Mouse (Mus musculus) heart, embryonic 13.5 days (tissue): ENCODE data around the gene Pdk4. TPM values are rescaled to one million over a fixed set of nuclear protein-coding genes. Genes with fewer than 3 reads are reported as not detected.
A peak's percentile ranks its signal among the peaks of the same experiment; 100 is the strongest.

Experiments used
- ATAC-seq: fragments of 200-750 bp; cut with Nextera tagmentation; 2 replicates; pipeline ENCODE4 v1.8.0; 2017; ENCODE audit warnings: moderate TSS enrichment; ENCODE audit not compliant: insufficient number of reproducible peaks, low FRiP score, low TSS enrichment; ENCODE audit errors: extremely low read depth
- H3K27ac ChIP-seq: fragments of 300-500 bp; sonication (generic); replicated peaks from 2 replicates; pipeline ENCODE4 v1.5.1; 2015; ENCODE audit warnings: moderate library complexity, mild to moderate bottlenecking, inconsistent platforms
- H3K27me3 ChIP-seq: fragments of 300-500 bp; sonication (generic); replicated peaks from 2 replicates; pipeline ENCODE4 v1.6.1; 2015; ENCODE audit warnings: mild to moderate bottlenecking, inconsistent platforms
- H3K36me3 ChIP-seq: fragments of 300-500 bp; sonication (generic); 2 replicates; pipeline ENCODE4 v1.6.1; 2015; ENCODE audit warnings: mild to moderate bottlenecking, inconsistent platforms
- H3K4me1 ChIP-seq: fragments of 300-500 bp; sonication (generic); 2 replicates; pipeline ENCODE4 v1.6.1; 2015; ENCODE audit warnings: inconsistent platforms
- H3K4me2 ChIP-seq: fragments of 300-500 bp; sonication (generic); 2 replicates; pipeline ENCODE4 v1.6.1; 2015; ENCODE audit warnings: inconsistent platforms, mild to moderate bottlenecking, moderate library complexity
- H3K4me3 ChIP-seq: fragments of 300-500 bp; sonication (generic); 2 replicates; pipeline ENCODE4 v1.5.1; 2015; ENCODE audit warnings: moderate library complexity, mild to moderate bottlenecking, inconsistent platforms
- H3K9ac ChIP-seq: fragments of 300-500 bp; sonication (generic); 2 replicates; pipeline ENCODE4 v1.6.1; 2015; ENCODE audit warnings: inconsistent platforms, mild to moderate bottlenecking, moderate library complexity
- H3K9me3 ChIP-seq: fragments of 300-500 bp; sonication (generic); 2 replicates; pipeline ENCODE4 v1.6.1; 2016; ENCODE audit warnings: inconsistent platforms
- WGBS: fragments of 180-500 bp; shearing (Covaris S2); methylation state at CpG from one replicate; pipeline ENCODE4 v1.1.7; 2015; ENCODE audit warnings: mixed read lengths; 5-methylcytosine and 5-hydroxymethylcytosine counted together
- polyA plus RNA-seq: library from polyadenylated mRNA; unstranded; fragments of >200 nt; fragmentation: Nextera tagmentation; extraction: Ambion mirVana; gene quantifications from 2 replicates; pipeline ENCODE4 v1.2.1, GENCODE M21; 2015

The Pdk4 gene
- polyA plus RNA-seq, 1 experiment from 2014 or later: 22.4 TPM

DNA sequence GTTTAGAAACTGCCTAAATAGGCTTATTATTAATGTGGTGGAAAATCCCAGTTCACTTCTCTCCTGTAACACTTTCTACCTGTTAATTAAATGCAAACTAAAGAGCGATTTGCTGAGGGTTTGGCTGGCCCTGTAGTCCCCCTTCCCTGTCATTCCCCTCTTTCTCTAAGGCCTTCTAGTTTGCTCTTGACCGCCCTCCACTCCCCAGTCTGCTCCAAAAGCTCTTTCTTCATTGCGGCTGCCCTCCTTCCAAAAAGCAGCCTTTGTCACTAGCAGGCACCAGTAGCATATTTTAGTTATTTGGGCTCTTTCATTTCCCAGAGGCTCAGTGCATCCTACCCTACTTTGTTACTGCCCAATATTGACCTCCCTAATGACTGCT lies 736 bp upstream of the Pdk4 start:
- Histone ChIP-seq H3K4me1 (peaks cover 15% of the 10 kb centered on the region; the same call in 1 of the 2 replicates), H3K27me3 (no peaks in the 10 kb centered on the region), H3K9me3 (no peaks in the 10 kb centered on the region), H3K4me2 (peak overlapping the region; percentile 82), H3K27ac (peak overlapping the region; percentile 93), H3K4me3 (peak overlapping the region; percentile 64), H3K36me3 (peaks cover 14% of the 10 kb centered on the region), H3K9ac (0 out of 2 replicates have a peak overlapping the region, but pooled peaks have one; percentile 33)
- no peak for ATAC-seq
- WGBS: 20% methylated on average over 3 of the region's 3 CpGs

DNA sequence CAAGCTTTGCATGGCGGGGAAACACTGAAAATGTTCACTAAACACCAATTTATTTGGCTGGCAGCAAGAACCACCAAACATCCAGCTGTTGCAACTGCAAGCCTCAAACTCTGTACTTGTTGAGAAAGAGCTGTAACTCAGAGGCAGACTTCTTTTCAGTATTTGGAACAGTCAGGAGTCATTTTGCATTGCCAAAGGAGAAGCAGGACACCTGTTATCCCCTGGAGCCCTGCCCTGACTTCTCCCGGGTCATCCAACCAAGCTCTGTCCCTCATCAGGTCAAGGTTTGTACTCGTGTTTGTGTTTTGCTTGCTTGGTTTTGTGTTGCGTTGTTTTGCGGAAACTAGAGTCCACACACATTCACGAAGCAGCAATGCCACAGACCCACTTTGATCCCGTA lies 11.1 kb downstream of the Pdk4 start:
- Histone ChIP-seq H3K9ac (no peak overlapping the region), H3K4me3 (no peak overlapping the region), H3K9me3 (no peaks in the 10 kb centered on the region), H3K4me2 (no peak overlapping the region), H3K4me1 (no peaks in the 10 kb centered on the region), H3K27ac (no peak overlapping the region), H3K27me3 (no peaks in the 10 kb centered on the region), H3K36me3 (peaks cover 70% of the 10 kb centered on the region)
- 80% methylated on average over 7 of the region's 7 CpGs for WGBS
- no peak for ATAC-seq

DNA sequence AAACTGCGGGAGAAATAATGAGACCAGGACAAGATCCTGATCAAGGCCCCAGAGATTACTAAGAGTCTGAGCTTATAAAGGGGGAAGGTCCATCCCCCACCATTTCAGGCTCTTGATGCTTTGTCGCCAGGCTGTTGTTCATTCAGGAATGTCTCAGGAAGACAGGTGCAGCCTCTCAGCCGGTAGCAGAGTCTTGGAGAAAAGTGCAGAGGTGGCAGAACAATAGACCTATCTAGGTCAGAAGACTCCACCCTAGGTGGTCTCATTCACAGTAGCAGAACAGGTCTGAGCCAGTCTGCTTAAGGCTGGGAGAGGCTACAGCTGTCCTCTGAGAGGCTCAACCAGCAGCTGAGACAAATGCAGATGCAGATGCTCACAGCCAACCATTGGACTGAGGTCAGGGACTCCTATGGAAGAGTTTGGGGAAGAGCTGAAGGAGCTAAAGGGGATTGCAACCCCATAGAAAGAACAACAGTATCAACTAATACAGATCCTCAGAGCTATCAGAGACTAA lies 13.8 kb downstream of the Pdk4 start:
- peaks cover 48% of the 10 kb centered on the region for H3K36me3 ChIP-seq
- no peak overlapping the region for H3K27ac ChIP-seq
- no peaks in the 10 kb centered on the region for H3K4me1 ChIP-seq
- no peak overlapping the region for H3K4me3 ChIP-seq
- H3K4me2 ChIP-seq: no peak overlapping the region
- H3K9ac ChIP-seq: no peak overlapping the region
- WGBS: 73% methylated on average over 3 of the region's 3 CpGs
- no peak for ATAC-seq
- no peaks in the 10 kb centered on the region for H3K9me3 ChIP-seq
- H3K27me3 ChIP-seq: no peaks in the 10 kb centered on the region

DNA sequence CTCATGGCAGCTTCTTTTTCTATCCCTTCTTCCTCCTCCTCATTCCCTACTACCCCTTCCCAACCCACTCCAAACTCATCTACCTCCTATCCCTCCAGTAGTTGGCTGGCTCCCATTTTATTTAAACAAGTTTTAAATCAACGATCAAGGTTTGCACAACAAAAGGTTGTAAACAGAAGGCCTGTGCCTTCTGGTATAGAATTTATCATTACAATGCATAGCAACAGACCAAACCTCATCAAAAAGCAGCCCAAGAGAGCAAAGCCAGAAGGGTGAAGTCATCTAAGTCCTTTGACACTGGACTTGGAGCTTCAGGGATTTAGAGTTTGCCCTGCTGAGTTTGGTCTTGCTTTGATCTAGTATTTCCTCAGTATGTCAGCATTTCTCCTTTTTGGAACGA lies 15.0 kb downstream of the Pdk4 start:
- no peak for ATAC-seq
- Histone ChIP-seq H3K36me3 (peaks cover 36% of the 10 kb centered on the region), H3K27me3 (no peaks in the 10 kb centered on the region), H3K27ac (no peak overlapping the region), H3K4me2 (no peak overlapping the region), H3K4me1 (no peaks in the 10 kb centered on the region), H3K4me3 (no peak overlapping the region), H3K9me3 (no peaks in the 10 kb centered on the region), H3K9ac (no peak overlapping the region)
- WGBS: 90% methylated on average over 2 of the region's 2 CpGs

DNA sequence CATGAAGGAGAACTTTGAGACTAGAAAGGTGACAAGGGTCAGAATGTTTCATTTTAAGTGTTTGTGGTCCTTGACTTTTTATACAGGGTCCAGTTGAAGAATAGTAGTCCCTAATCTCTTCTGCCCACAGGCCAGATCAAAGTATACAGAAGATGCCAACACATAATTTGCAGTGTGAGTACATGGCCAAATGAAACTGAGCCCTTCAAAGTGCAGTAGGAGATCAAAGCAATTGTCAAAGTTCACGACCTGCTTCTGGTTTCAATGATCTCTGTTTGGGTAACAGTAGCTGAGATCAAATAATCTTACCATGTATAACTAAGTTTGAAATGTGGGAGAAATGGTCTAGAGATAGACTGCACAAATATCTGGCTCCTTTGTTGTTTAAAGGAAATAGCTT lies 22.1 kb downstream of the Pdk4 start:
- H3K4me3 ChIP-seq: no peak overlapping the region
- 51% methylated on average over 1 of the region's 1 CpGs for WGBS
- no peak overlapping the region for H3K27ac ChIP-seq
- no peaks in the 10 kb centered on the region for H3K36me3 ChIP-seq
- no peak overlapping the region for H3K9ac ChIP-seq
- no peaks in the 10 kb centered on the region for H3K4me1 ChIP-seq
- no peak overlapping the region for H3K4me2 ChIP-seq
- no peak for ATAC-seq
- H3K27me3 ChIP-seq: no peaks in the 10 kb centered on the region
- H3K9me3 ChIP-seq: no peaks in the 10 kb centered on the region

DNA sequence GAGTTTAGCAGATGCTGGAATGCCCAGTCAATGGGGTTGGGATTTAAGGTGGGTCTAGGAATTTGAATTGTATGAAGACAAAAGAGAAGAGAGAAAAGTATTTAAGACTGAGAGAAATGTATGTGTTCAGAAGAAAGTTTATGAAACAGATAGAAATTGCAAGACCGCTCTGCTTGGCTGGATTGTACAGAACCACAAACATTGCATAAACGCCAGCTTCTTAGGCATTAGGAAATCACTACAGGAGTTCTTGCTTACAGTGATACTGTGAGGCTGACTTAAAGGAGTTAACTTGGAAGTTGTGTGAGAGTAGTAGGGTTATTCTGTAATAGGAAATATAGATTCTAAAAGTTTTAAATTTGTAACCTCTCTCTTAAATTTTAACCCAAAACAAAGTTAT lies 23.4 kb downstream of the Pdk4 start:
- H3K4me3 ChIP-seq: no peak overlapping the region
- H3K9ac ChIP-seq: no peak overlapping the region
- H3K27ac ChIP-seq: no peak overlapping the region
- no peaks in the 10 kb centered on the region for H3K36me3 ChIP-seq
- H3K4me2 ChIP-seq: no peak overlapping the region
- no peak for ATAC-seq
- H3K27me3 ChIP-seq: no peaks in the 10 kb centered on the region
- H3K4me1 ChIP-seq: no peaks in the 10 kb centered on the region
- 91% methylated on average over 2 of the region's 2 CpGs for WGBS
- H3K9me3 ChIP-seq: no peaks in the 10 kb centered on the region

DNA sequence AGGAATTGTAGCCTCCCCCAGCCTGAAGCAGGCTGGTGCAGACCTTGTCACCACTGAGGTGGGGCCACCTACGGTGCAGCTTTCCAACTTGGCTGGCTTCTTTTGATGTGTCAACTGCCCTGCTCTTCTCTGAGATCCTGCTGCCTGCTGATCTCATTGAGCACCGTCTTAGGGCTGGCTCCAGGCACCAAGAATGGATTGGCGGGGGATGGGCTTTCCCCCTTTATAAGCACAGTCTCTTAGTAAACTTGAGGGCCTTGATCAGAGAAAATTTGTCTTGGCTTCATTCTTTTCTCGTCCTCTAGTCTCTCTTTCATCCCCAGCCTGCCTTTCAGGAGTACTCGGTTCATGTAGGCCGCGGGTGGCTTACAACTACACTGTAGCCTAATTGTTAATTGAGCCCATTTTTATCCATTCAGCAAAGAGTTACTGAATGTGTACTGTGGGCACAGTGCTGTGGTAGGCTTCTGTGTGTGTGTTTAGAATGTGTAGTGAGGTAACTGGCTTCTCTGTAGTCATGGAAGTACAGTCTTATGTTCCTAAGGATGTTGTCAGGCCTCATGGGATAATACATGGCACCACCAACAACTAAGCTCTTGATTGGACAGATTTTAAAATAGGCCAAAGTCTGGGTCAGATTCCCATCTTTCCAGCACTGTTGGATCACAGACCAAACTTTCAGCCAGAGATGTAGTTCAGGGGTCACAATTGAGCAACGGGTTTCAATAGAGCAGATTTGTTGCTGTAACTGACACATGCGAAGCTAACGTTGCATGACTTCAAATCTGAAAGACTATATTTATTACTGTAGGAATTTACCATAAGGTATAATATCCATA lies 25.4 kb downstream of the Pdk4 start:
- Histone ChIP-seq H3K27me3 (no peaks in the 10 kb centered on the region), H3K4me1 (no peaks in the 10 kb centered on the region), H3K27ac (no peak overlapping the region), H3K9ac (no peak overlapping the region), H3K36me3 (no peaks in the 10 kb centered on the region), H3K9me3 (no peaks in the 10 kb centered on the region), H3K4me3 (no peak overlapping the region), H3K4me2 (no peak overlapping the region)
- ATAC-seq: no peak
- WGBS: 78% methylated on average over 10 of the region's 10 CpGs

DNA sequence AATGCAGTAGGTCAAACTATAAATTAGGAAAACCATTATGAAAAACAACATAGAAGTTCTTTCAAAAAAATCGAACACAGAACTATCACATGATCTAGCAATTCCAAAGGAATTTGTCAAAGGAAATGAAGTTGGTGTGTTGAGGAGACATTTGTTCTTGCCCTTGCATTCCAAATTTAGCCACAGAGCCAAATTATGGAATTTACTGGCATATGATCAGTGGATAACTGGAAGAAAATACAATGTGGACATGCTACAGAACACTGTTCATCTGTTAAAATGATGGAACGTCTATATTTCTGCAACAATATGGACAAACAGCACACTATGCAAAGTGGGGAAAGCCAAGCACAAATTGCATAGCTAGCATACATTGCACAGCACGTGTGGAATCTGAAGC lies 40.3 kb downstream of the Pdk4 start:
- Histone ChIP-seq H3K9ac (no peak overlapping the region), H3K27me3 (no peaks in the 10 kb centered on the region), H3K27ac (no peak overlapping the region), H3K9me3 (no peaks in the 10 kb centered on the region), H3K4me1 (no peaks in the 10 kb centered on the region), H3K4me2 (no peak overlapping the region), H3K36me3 (no peaks in the 10 kb centered on the region), H3K4me3 (no peak overlapping the region)
- 64% methylated on average over 3 of the region's 3 CpGs for WGBS
- ATAC-seq: no peak

DNA sequence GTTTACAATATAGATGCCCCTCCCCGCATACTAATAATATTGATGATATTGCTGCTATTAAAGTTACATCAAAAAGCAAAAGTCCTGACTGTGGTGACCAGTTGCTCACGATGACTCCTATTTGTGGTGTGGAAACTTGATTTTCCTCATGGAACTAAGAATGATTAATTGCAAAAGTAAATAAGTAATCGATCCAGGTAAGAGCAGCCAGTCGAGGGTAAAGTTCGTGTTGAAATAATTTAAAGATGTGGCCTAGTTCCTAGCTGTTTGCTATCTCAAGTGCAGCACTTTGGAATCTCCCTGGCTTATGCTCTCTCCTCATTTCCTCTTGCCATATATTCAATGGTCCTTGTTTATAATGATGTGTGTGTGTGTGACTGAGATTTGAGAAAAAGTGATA lies 46.2 kb downstream of the Pdk4 start:
- ATAC-seq: no peak
- 79% methylated on average over 5 of the region's 5 CpGs for WGBS
- no peak overlapping the region for H3K4me3 ChIP-seq
- no peak overlapping the region for H3K4me2 ChIP-seq
- peaks cover 11% of the 10 kb centered on the region; the same call in 1 of the 2 replicates for H3K4me1 ChIP-seq
- no peak overlapping the region for H3K27ac ChIP-seq
- H3K9ac ChIP-seq: no peak overlapping the region
- H3K9me3 ChIP-seq: no peaks in the 10 kb centered on the region
- H3K27me3 ChIP-seq: no peaks in the 10 kb centered on the region
- H3K36me3 ChIP-seq: no peaks in the 10 kb centered on the region

DNA sequence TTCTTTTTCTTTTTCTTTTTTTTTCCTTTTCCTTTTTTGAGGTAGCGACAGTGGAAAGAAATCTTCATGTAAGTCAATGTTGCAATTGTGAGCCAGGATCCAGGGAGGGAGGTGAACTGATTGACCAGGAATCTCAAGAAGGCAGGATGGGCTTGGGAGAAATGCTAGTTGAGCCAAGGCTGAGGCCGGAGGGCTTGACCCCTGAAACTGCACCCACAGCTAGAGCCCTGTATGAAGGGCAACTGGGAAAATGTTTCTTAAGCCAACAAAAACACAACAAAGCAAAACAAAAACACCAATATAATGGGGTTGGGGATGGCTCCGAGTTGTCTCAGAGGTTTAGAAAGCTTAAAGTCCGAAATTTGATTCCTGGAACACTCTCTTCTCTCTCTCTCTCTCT lies 47.7 kb downstream of the Pdk4 start:
- H3K4me3 ChIP-seq: no peak overlapping the region
- ATAC-seq: no peak
- H3K9me3 ChIP-seq: no peaks in the 10 kb centered on the region
- H3K9ac ChIP-seq: no peak overlapping the region
- peaks cover 18% of the 10 kb centered on the region for H3K4me1 ChIP-seq
- no peak overlapping the region for H3K27ac ChIP-seq
- 51% methylated on average over 4 of the region's 4 CpGs for WGBS
- no peaks in the 10 kb centered on the region for H3K36me3 ChIP-seq
- H3K27me3 ChIP-seq: no peaks in the 10 kb centered on the region
- no peak overlapping the region for H3K4me2 ChIP-seq

DNA sequence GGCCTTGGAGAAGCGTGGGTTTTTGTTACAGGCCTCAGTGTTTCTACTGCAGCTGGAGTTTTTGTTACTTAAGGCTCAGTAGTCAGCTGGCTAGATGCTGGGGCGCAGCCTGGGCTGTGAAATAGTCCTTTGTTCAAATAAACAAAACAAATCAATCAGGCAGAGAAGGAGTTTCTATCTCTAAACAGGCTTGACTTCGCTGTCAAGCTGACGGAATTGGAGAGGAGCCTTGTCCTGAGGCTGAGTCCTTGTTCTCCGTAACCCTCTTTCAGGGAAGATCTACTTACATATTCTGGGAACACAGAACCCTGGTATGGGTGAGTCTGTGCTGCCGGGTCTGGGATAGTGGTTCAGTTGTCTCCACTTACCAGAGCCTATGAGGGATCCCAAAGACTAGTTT lies 48.6 kb downstream of the Pdk4 start:
- Histone ChIP-seq H3K9ac (no peak overlapping the region), H3K9me3 (no peaks in the 10 kb centered on the region), H3K27me3 (no peaks in the 10 kb centered on the region), H3K4me3 (no peak overlapping the region), H3K36me3 (no peaks in the 10 kb centered on the region), H3K4me2 (no peak overlapping the region), H3K27ac (no peak overlapping the region), H3K4me1 (peaks cover 27% of the 10 kb centered on the region)
- no peak for ATAC-seq
- WGBS: 71% methylated on average over 6 of the region's 6 CpGs

DNA sequence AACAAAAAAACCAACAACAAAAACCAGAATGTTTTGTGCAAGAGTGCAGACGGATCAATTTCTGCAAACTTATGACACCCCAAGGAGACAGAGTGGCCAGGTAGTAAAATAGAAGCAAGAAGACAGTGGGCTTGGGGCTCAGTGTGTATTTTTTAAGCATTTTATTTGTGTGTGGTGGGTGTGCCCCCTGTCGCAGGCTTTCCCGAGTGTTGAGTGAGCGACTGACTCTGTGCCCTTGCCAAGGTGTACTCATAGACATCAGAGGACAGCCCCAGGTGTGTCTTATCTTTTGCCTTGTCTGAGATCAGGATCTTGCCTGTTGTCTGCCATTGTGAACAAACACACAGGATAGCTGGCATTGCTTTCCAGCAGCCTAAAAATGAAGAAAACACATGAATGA lies 49.1 kb downstream of the Pdk4 start:
- H3K9me3 ChIP-seq: no peaks in the 10 kb centered on the region
- H3K27ac ChIP-seq: no peak overlapping the region
- H3K4me3 ChIP-seq: no peak overlapping the region
- peaks cover 32% of the 10 kb centered on the region for H3K4me1 ChIP-seq
- H3K36me3 ChIP-seq: no peaks in the 10 kb centered on the region
- H3K4me2 ChIP-seq: no peak overlapping the region
- ATAC-seq: no peak
- no peaks in the 10 kb centered on the region for H3K27me3 ChIP-seq
- 83% methylated on average over 4 of the region's 4 CpGs for WGBS
- H3K9ac ChIP-seq: no peak overlapping the region
